Mouse (Mus musculus) brain, embryonic 14.5 days (tissue): ENCODE measurements around the gene Fbxl16.

Experiments used
- CTCF ChIP-seq: fragments of 200-500 bp; IDR thresholded peaks from 2 replicates; pipeline ENCODE4 v1.5.1; 2012; ENCODE audit warnings: inconsistent platforms, mild to moderate bottlenecking, moderate library complexity, borderline replicate concordance; ENCODE audit not compliant: insufficient read depth, insufficient read length; ENCODE audit errors: extremely low read depth
- POLR2A ChIP-seq: fragments of 200-500 bp; IDR thresholded peaks from 2 replicates; pipeline ENCODE4 v1.6.1; 2012; ENCODE audit warnings: mild to moderate bottlenecking, inconsistent platforms, borderline replicate concordance; ENCODE audit not compliant: poor library complexity, insufficient read depth, insufficient read length, severe bottlenecking; ENCODE audit errors: extremely low read depth

- TF ChIP-seq CTCF, result no peak
- peak; percentile 82 for TF ChIP-seq POLR2A
Measured at GRCm38 (mm10) chr17:25832436-25833290, 23.8 kb downstream of the Fbxl16 start.
